In genomic region chr12:11350895-11351294, GRCm38 (mm10) we compare ENCODE assay signal across 8 mouse cellular contexts.
DNase-seq lines count a peak whose midpoint lies in the region; ATAC-seq and TF ChIP-seq lines count a peak whose summit lies in the region.

No protein-coding gene starts in this region.

- no peaks in the 10 kb centered on the region for H3K36me3 ChIP-seq in kidney, embryonic 15.5 days
- H3K36me3 ChIP-seq in limb, embryonic 14.5 days (ENCODE audit: control insufficient read depth, insufficient read depth, low read length) = no peaks in the 10 kb centered on the region
- no peaks in the 10 kb centered on the region for H3K36me3 ChIP-seq in neural tube, embryonic 14.5 days (ENCODE audit: control insufficient read depth, insufficient read depth, low read length)

- no peaks in the 10 kb centered on the region for H3K27me3 ChIP-seq in kidney, embryonic 15.5 days
- no peaks in the 10 kb centered on the region for H3K27me3 ChIP-seq in limb, embryonic 14.5 days (ENCODE audit: control insufficient read depth, insufficient read depth, low read length)
- H3K27me3 ChIP-seq in neural tube, embryonic 14.5 days (ENCODE audit: control insufficient read depth, insufficient read depth, low read length) = no peaks in the 10 kb centered on the region

- H3K9me3 ChIP-seq in kidney, embryonic 15.5 days (replicated peaks) = no peaks in the 10 kb centered on the region
- no peaks in the 10 kb centered on the region for H3K9me3 ChIP-seq in limb, embryonic 14.5 days (ENCODE audit: control insufficient read depth, low read length)
- no peaks in the 10 kb centered on the region for H3K9me3 ChIP-seq in neural tube, embryonic 14.5 days (ENCODE audit: control insufficient read depth, low read length)

- H3K4me2 ChIP-seq in kidney, embryonic 15.5 days = no peak overlapping the region
- H3K4me2 ChIP-seq in limb, embryonic 14.5 days (replicated peaks; ENCODE audit: low read depth, low read length, severe bottlenecking) = no peak overlapping the region
- H3K4me2 ChIP-seq in neural tube, embryonic 14.5 days (ENCODE audit: low read depth, low read length) = no peak overlapping the region

- H3K27ac ChIP-seq in kidney, embryonic 15.5 days = no peak overlapping the region
- no peak overlapping the region for H3K27ac ChIP-seq in limb, embryonic 14.5 days (replicated peaks; ENCODE audit: low read depth, low read length)
- H3K27ac ChIP-seq in neural tube, embryonic 14.5 days (ENCODE audit: low read depth, low read length) = no peak overlapping the region

- ATAC-seq in kidney, embryonic 15.5 days (replicated peaks; ENCODE audit: low FRiP score) = peak; percentile 33; the same call in 1 of the 2 replicates
- no peak for ATAC-seq in limb, embryonic 14.5 days (ENCODE audit: low FRiP score, low read depth)
- peak; percentile 79; the same call in 1 of the 2 replicates for ATAC-seq in neural tube, embryonic 14.5 days (ENCODE audit: low read depth)

- H3K9ac ChIP-seq in kidney, embryonic 15.5 days = no peak overlapping the region
- no peak overlapping the region for H3K9ac ChIP-seq in limb, embryonic 14.5 days (ENCODE audit: low read depth, low read length, severe bottlenecking)
- no peak overlapping the region for H3K9ac ChIP-seq in neural tube, embryonic 14.5 days (replicated peaks; ENCODE audit: low read depth, low read length)

- H3K4me1 ChIP-seq in kidney, embryonic 15.5 days = no peaks in the 10 kb centered on the region
- no peaks in the 10 kb centered on the region for H3K4me1 ChIP-seq in limb, embryonic 14.5 days (ENCODE audit: control insufficient read depth, insufficient read depth, low read length)
- no peaks in the 10 kb centered on the region for H3K4me1 ChIP-seq in neural tube, embryonic 14.5 days (ENCODE audit: control insufficient read depth, insufficient read depth, low read length)

- 38% methylated on average over 5 of the region's 5 CpGs for WGBS in kidney, embryonic 15.5 days
- 37% methylated on average over 5 of the region's 5 CpGs for WGBS in limb, embryonic 14.5 days
- WGBS in neural tube, embryonic 14.5 days = 40% methylated on average over 5 of the region's 5 CpGs

- no peak overlapping the region for H3K4me3 ChIP-seq in kidney, embryonic 15.5 days (replicated peaks)
- H3K4me3 ChIP-seq in limb, embryonic 14.5 days (replicated peaks; ENCODE audit: low read length) = no peak overlapping the region
- no peak overlapping the region for H3K4me3 ChIP-seq in neural tube, embryonic 14.5 days (ENCODE audit: low read depth, low read length)

- no peak for TF ChIP-seq POLR2A in limb, embryonic 14.5 days (IDR thresholded peaks at IDR 0.05; ENCODE audit: borderline replicate concordance, extremely low read depth, insufficient read depth, insufficient read length)

- DNase-seq in spleen, adult 18-20 months = peak; percentile 12 to 66
- no peak for DNase-seq in spleen, adult 12 weeks (ENCODE audit: low spot score)
- peak; percentile 82 to 85 for DNase-seq in cerebellum, postnatal 4 days (ENCODE audit: low spot score in 2 of 2)
- peak; percentile 80 for DNase-seq in gastrocnemius, postnatal 10 days
- DNase-seq in limb, embryonic 14.5 days (ENCODE audit: low spot score) = peak; percentile 77
- DNase-seq in thymus, postnatal 14 days = peak; percentile 44
